Mouse (Mus musculus) liver, postnatal 0 days (tissue): Measurements from ENCODE around the gene Vmn1r233.

ENCODE experiments used
- CTCF ChIP-seq: sonication (generic); IDR thresholded peaks from 2 replicates; pipeline ENCODE4 v1.5.1; 2016; ENCODE audit warnings: antibody characterized with exemption, low read depth
- EP300 ChIP-seq: IDR thresholded peaks from 2 replicates; pipeline ENCODE4 v1.6.1; 2016; ENCODE audit warnings: antibody characterized with exemption, low read depth, mild to moderate bottlenecking

GRCm38 (mm10) chr17:20946026-20946565, 50.2 kb downstream of the Vmn1r233 start:
- TF ChIP-seq CTCF (no peak), EP300 (no peak)
